ENCODE assay signal across 25 mouse cellular contexts in the genomic region with DNA sequence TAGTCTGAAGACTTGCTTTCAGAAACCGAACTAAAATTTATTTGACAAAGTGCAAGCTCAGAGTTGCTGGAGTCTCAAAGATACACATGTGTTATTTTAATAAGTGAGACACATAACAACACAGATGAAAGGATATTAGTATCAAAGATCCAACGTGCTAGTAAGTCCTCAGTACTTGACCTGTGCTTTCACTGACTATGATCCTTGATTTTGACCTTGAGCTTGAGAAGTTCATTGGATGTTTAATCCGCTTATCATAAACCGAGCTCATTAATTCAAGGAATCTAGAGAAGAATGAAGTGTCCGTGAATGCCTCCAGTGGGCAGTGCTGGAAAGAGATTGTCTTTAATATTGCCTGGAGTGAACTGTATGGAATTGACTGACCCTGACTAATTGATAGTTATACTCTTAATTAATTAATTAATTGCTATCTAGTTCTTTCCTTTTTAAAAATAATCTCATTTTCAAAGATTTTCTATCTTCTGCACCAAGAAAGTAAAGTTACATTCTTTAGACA.
DNase-seq lines count a peak whose midpoint lies in the region; ATAC-seq and TF ChIP-seq lines count a peak whose summit lies in the region.
"Had no signal": no experiment of that assay in that cellular context is flagged by ENCODE, and none has a peak within 500 bp of the region (broad histone marks: within the 10 kb centered on the region; RNA-seq: fewer than 3 reads in every experiment).

No protein-coding gene starts in this region.

- H3K9me3 ChIP-seq in forebrain, embryonic 13.5 days (replicated peaks), result no peaks in the 10 kb centered on the region
- no peaks in the 10 kb centered on the region for H3K9me3 ChIP-seq in forebrain, embryonic 15.5 days
- H3K9me3 ChIP-seq in midbrain, embryonic 13.5 days, result no peaks in the 10 kb centered on the region
- no peaks in the 10 kb centered on the region for H3K9me3 ChIP-seq in midbrain, postnatal 0 days (ENCODE audit: low read length)
- H3K9me3 ChIP-seq: embryonic facial prominence, embryonic 13.5 days; heart, embryonic 10.5 days; hindbrain, embryonic 12.5 days had no signal

- peak; percentile 43; the same call in 1 of the 2 replicates for ATAC-seq in forebrain, embryonic 13.5 days
- ATAC-seq in forebrain, embryonic 15.5 days (replicated peaks), result no peak
- 0 out of 2 replicates have a peak, but pooled peaks have one; percentile 24 for ATAC-seq in midbrain, embryonic 13.5 days
- ATAC-seq in midbrain, postnatal 0 days (ENCODE audit: low FRiP score), result no peak
- ATAC-seq: CD4-positive, CD25-positive, alpha-beta regulatory T cell, adult 4 months; hindbrain, embryonic 16.5 days; inflammation-experienced regulatory T-cells, adult 6 months had no signal

- peaks cover 4% of the 10 kb centered on the region; the same call in 1 of the 2 replicates for H3K4me1 ChIP-seq in forebrain, embryonic 13.5 days
- no peaks in the 10 kb centered on the region for H3K4me1 ChIP-seq in forebrain, embryonic 15.5 days
- H3K4me1 ChIP-seq in midbrain, embryonic 13.5 days (replicated peaks), result no peaks in the 10 kb centered on the region
- H3K4me1 ChIP-seq in midbrain, postnatal 0 days (ENCODE audit: insufficient read depth, low read length), result no peaks in the 10 kb centered on the region
- H3K4me1 ChIP-seq: embryonic facial prominence, embryonic 13.5 days; heart, embryonic 10.5 days; hindbrain, embryonic 12.5 days had no signal

- no peaks in the 10 kb centered on the region for H3K36me3 ChIP-seq in forebrain, embryonic 13.5 days (ENCODE audit: poor library complexity, severe bottlenecking)
- no peaks in the 10 kb centered on the region for H3K36me3 ChIP-seq in forebrain, embryonic 15.5 days
- H3K36me3 ChIP-seq in midbrain, embryonic 13.5 days, result no peaks in the 10 kb centered on the region
- H3K36me3 ChIP-seq in midbrain, postnatal 0 days (ENCODE audit: insufficient read depth, low read length), result no peaks in the 10 kb centered on the region
- H3K36me3 ChIP-seq: embryonic facial prominence, embryonic 13.5 days; G1E; heart, embryonic 10.5 days; hindbrain, embryonic 12.5 days had no signal

- H3K4me3 ChIP-seq in forebrain, embryonic 13.5 days, result no peak overlapping the region
- H3K4me3 ChIP-seq in forebrain, embryonic 15.5 days, result no peak overlapping the region
- no peak overlapping the region for H3K4me3 ChIP-seq in midbrain, embryonic 13.5 days (replicated peaks)
- H3K4me3 ChIP-seq in midbrain, postnatal 0 days (ENCODE audit: low read depth, low read length), result no peak overlapping the region
- H3K4me3 ChIP-seq: embryonic facial prominence, embryonic 13.5 days; heart, embryonic 10.5 days; hindbrain, embryonic 12.5 days had no signal

- H3K9ac ChIP-seq in forebrain, embryonic 13.5 days, result no peak overlapping the region
- H3K9ac ChIP-seq in forebrain, embryonic 15.5 days (replicated peaks), result no peak overlapping the region
- H3K9ac ChIP-seq in midbrain, embryonic 13.5 days (replicated peaks), result no peak overlapping the region
- no peak overlapping the region for H3K9ac ChIP-seq in midbrain, postnatal 0 days (replicated peaks; ENCODE audit: low read length, poor library complexity, severe bottlenecking)
- H3K9ac ChIP-seq: embryonic facial prominence, embryonic 13.5 days; hindbrain, embryonic 12.5 days had no signal

- peak; percentile 6 for DNase-seq in embryo, embryonic 10.5 days (ENCODE audit: low spot score)
- no peak for DNase-seq in embryo, embryonic 9.5 days (ENCODE audit: extremely low spot score)
- no peak for DNase-seq in midbrain, postnatal 0 days (ENCODE audit: low spot score)
- DNase-seq in retina, postnatal 1 day, result peak; percentile 53
- DNase-seq in cerebellum, postnatal 10 days, result no peak
- DNase-seq: adrenal gland, adult 8-10 months; adrenal gland, postnatal 36 days; B cell, adult 2 months; cerebellum, adult 11-12 months; cerebellum, adult 9-10 months; cerebellum, postnatal 36 days; gastrocnemius, postnatal 10 days; heart, adult 18-20 months; heart, postnatal 10 days; heart, postnatal 4 days had no signal

- H3K4me2 ChIP-seq in forebrain, embryonic 13.5 days, result no peak overlapping the region
- no peak overlapping the region for H3K4me2 ChIP-seq in forebrain, embryonic 15.5 days (replicated peaks)
- no peak overlapping the region for H3K4me2 ChIP-seq in midbrain, embryonic 13.5 days (replicated peaks)
- H3K4me2 ChIP-seq in midbrain, postnatal 0 days (ENCODE audit: low read depth, low read length, poor library complexity, severe bottlenecking), result no peak overlapping the region
- H3K4me2 ChIP-seq: embryonic facial prominence, embryonic 13.5 days; hindbrain, embryonic 12.5 days had no signal

- no peak overlapping the region for H3K27ac ChIP-seq in forebrain, embryonic 13.5 days
- no peak overlapping the region for H3K27ac ChIP-seq in forebrain, embryonic 15.5 days (replicated peaks)
- H3K27ac ChIP-seq in midbrain, embryonic 13.5 days, result no peak overlapping the region
- H3K27ac ChIP-seq in midbrain, postnatal 0 days (ENCODE audit: low read depth, low read length), result no peak overlapping the region
- H3K27ac ChIP-seq: embryonic facial prominence, embryonic 13.5 days; heart, embryonic 10.5 days; hindbrain, embryonic 12.5 days had no signal

- no peaks in the 10 kb centered on the region for H3K27me3 ChIP-seq in forebrain, embryonic 13.5 days
- H3K27me3 ChIP-seq in forebrain, embryonic 15.5 days, result no peaks in the 10 kb centered on the region
- no peaks in the 10 kb centered on the region for H3K27me3 ChIP-seq in midbrain, embryonic 13.5 days
- H3K27me3 ChIP-seq in midbrain, postnatal 0 days (ENCODE audit: insufficient read depth, low read length), result no peaks in the 10 kb centered on the region
- H3K27me3 ChIP-seq: embryonic facial prominence, embryonic 13.5 days; hindbrain, embryonic 12.5 days had no signal

- 22% methylated on average over 5 of the region's 5 CpGs for WGBS in forebrain, embryonic 13.5 days
- 12% methylated on average over 5 of the region's 5 CpGs for WGBS in forebrain, embryonic 15.5 days
- 33% methylated on average over 5 of the region's 5 CpGs for WGBS in midbrain, embryonic 13.5 days
- 39% methylated on average over 5 of the region's 5 CpGs for WGBS in midbrain, postnatal 0 days

- no peak for TF ChIP-seq CTCF in midbrain, postnatal 0 days (IDR thresholded peaks at IDR 0.05)

Comparison
In these comparisons a context has a peak if more than half of its experiments do, and no peak if none do; other contexts are left out.
1. DNase-seq: peak in embryo, embryonic 10.5 days (single experiment) and retina, postnatal 1 day (single experiment); none in embryo, embryonic 9.5 days (single experiment), midbrain, postnatal 0 days (single experiment) and cerebellum, postnatal 10 days (0 of 2).
2. ATAC-seq: peak in forebrain, embryonic 13.5 days (single experiment) and midbrain, embryonic 13.5 days (single experiment); none in forebrain, embryonic 15.5 days (single experiment) and midbrain, postnatal 0 days (single experiment).